Mouse (Mus musculus) T-helper 17 cell (primary cell): ENCODE results near the gene Serpinf2.

Experiments used
- in situ Hi-C, 2 experiments: fragments of 300-600 bp; cut with MboI, MseI; formaldehyde crosslinking; loops; 1 replicate in 1 of 2; 2 replicates in 1 of 2; pipeline ENCODE4 v1.15.1; 2025; ENCODE audit warnings: high pct_unique_total_duplicates in 2 of 2

Gene Serpinf2

DNA sequence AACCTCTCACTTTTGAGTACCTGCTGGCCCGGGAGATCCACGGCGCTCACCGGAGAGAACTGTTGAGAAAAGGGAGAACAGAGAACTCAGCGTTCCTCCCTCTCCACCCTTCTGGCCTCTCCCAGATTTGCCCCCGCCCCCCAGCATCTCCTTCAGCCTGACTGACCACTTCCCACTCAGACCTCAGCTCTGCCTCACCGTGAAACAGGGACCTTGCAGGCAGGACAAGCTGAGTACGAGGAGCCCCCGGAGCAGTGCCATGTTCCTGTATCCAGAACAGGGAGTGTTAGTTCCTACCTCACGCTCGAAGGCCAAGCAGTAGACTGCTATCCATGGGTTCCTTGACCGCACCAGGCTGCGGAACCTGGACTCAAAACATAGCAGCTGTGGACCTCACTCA lies 1.2 kb downstream of the Serpinf2 start:
- in situ Hi-C loops, result loop anchor here in 1 of 2 experiments (10.0 kb wide), 1 partner anchor 903 kb away; no protein-coding TSS in a partner anchor

DNA sequence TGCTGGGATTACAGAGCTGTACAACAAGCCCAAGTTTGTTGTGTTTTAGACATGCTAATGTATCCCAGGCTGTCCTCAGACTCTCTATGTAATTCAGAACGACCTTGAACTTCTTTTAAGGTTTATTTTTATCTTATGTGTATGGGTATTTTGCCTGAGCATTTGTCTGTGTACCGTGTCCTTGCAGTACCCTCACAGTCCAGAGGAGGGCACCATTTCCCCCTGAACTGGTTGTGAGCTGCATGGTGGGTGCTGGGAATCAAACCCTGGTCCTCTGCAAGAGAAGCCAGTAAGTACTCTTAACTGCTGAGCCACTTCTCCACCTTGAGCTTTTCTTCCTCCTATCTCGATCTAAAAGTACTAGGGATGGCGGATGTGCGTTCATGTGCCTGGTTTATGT lies 5.3 kb downstream of the Serpinf2 start:
- in situ Hi-C loops, result loop anchor here in 1 of 2 experiments (10.0 kb wide), 1 partner anchor 899 kb away; no protein-coding TSS in a partner anchor

DNA sequence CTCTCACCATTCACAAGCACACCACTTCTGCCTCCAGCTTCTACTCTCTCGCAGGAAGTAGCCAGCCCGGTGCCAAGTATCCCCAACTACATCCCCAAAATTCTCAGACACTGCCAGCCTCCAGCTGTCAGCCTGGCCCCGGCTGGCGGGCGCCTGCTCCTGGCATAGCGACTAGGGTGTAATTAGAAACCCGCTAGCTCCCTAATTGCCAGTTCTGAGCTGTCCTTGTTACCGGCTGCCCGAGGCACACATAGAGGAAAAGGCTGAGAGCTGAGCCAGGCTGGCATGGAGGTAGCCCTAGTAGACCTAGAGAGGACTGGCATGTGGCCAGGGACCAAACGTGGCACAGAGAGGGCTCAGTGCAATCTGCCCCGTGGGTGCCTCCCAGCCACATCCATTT lies 8.1 kb downstream of the Serpinf2 start:
- in situ Hi-C loops, result loop anchor here in 1 of 2 experiments (10.0 kb wide), 1 partner anchor 897 kb away; no protein-coding TSS in a partner anchor

DNA sequence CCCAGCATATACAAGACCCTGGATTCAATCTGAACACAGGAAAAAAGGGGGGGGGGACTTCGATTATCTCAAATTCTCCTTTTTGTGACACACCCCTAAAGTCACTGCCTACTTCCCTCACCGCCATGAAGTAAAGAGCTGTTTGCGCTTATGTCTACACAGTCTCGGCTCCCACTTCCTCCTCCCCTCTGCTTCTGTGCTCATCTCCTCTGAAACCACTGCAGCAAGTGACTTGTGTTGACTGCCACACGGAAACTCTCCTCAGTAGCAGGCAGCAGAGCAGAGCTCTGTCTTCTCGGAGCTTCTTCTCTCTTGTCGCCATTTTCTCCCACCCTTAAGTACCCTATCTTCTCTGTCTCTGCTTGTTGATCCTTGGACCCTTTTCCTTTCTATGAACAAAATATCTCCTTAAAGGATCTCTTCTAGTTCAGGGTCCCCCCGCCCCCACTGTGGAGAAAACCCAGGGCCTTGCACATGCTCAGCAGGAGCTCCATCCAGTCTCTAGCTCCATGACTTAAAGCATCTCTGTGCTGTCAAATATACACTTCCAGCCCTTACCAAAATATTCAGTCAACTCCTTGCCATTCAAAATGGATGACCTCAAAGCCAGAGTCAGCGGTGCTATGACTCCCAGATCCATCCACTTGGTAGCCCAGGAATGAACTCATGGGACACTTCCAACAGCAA lies 10.2 kb downstream of the Serpinf2 start:
- in situ Hi-C loops, result no loop called here

DNA sequence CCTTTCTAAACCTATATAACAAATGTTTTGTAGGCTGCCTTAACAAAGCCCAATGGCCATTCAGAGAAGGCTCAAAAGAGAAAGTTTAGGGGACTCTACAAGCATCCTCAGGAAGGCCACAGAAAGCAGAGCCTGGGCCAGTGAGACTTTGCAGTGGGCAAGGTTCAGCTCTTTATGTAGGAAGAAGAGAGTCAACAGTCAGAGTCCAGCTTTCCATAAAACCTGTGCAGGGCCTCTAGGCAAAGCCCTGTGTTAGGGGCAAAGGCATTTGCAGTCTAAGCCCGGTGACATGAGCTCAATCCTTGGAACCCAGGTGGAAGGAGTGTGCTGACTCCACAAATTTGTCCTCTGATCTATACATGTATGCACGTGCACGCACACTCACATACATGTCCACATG lies 14.9 kb downstream of the Serpinf2 start:
- in situ Hi-C loops, result no loop called here

DNA sequence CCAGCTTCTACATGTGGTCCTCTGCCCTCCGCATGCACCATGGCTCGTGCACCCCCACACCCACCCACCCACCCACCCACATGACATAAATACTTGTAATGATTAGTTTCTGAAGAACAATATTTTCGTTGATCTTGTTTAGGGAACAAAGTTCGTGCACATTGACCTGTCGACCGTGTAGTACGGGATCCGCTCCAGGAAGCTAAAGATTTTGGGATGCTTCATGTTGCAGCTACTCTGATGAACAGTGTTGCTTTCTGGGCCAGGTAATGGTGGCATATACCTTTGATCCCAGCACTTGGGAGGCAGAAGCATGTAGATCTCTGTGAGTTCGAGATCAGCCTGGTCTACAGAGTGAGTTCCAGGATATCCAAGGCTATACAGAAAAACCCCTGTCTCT lies 15.4 kb downstream of the Serpinf2 start:
- in situ Hi-C loops, result no loop called here

DNA sequence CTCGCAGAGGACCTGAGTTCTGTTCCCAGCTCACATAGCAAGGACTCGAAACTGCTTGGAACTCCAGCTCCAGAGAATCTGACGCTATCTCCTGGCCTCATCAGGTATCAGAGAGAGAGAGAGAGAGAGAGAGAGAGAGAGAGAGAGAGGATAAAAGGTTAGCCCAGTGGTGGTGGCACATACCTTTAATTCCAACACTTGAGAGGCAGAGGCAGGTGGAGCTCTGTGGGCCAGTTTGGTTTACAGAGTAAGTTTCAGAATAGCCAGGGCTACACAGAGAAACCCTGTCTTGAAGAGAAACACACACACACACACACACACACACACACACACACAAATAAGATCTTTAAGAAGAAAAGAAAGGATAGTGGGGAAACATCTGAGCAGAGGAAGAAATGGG lies 16.3 kb downstream of the Serpinf2 start:
- in situ Hi-C loops, result no loop called here

DNA sequence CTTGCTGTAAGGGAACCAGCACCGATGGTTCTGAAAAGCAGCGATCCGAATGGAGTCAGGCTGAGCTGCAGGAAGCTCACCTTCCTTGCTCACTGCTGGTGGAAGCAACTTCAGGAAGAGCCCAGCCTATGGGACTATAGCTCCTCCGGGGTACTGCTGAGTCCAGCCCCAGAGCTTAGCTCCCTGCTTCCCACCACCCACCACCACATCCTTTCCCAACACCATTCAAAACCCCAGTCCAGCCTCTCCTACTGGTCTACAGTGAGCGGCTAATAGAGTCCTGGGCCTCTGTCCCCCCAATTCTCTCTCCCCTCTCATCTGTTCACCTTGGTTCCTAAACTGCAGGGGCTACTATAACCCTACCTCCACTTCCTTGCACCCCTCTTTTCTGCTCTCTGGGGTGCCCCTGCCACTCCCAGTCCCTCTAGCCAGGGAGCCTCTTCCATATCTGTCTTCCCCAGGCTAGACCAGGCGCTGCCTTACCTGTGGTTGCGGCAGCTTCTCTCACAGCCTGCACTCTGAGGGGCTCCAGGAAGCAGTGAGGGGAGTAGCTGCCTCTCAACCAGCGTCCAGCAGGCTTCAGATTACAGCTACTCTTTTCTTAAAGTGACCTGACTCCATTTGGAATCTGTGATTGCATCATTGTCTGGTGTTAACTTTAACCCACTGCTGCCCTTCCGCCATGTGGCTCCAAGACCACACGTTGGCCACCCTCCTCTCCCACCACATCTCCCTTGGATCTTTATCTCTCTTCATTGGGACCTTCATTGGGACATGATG lies 17.2 kb downstream of the Serpinf2 start, which contains the start of gene Serpinf1:
TSS of gene Serpinf1 (minus strand) at position 689 of the 780 bp plus-strand sequence.
- in situ Hi-C loops, result no loop called here

DNA sequence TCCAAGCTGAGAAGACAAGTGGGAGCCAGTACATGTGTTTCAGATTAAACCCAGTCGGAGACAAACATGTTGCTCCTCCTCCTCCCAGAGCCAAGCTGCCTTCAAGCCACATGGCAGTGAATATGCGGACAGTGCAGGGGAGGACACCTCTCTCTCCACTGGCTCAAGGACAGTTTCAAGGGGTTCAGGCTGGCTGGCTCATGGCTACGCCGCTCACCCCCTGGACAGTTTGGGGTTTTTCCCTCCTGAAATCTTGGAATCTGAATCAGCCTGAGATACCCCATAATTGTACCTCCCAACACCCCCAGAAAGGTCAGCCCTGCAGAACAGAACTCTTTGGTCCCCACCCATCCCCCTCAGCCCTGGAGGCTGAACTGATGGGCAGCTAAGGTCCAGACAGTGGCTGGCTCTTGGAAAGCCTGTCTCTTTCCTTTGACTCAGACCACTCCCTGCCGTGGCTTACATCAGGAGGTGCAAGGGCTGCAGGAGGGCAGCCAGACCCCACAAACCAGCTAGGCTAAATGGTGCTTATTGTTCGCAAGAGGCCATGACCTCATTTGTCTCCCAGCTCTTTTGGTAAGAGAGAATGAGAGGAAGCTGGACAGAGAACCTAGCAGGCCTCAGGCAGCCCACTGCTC lies 17.9 kb downstream of the Serpinf2 start:
- in situ Hi-C loops, result no loop called here

DNA sequence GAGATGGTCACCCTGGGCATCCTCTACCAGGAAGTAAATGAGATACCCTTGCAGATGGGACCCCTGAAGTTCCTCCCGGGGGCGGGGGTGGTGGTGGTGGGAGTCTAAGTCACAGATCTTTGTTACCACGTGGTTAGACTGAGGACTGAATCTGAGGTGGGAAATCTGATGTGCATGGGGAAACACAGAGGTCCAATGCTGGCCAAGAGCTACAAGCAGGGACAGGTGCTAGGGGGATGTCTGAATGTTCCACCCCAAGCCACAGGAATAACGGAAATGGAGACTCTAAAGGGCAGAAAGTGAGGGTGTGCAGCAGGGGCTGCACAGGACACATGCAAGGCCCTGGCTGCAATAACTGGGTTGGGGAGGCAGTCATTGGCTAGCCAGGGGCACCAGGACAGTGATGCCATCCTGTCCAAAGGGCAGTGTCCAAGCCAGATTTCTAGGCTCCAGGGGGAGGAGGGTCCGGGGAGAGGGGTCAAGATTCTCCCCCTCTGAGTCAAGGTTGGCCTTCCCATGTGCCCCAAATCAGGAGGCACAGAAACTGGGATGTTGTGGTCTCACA lies 18.5 kb downstream of the Serpinf2 start:
- in situ Hi-C loops, result no loop called here

DNA sequence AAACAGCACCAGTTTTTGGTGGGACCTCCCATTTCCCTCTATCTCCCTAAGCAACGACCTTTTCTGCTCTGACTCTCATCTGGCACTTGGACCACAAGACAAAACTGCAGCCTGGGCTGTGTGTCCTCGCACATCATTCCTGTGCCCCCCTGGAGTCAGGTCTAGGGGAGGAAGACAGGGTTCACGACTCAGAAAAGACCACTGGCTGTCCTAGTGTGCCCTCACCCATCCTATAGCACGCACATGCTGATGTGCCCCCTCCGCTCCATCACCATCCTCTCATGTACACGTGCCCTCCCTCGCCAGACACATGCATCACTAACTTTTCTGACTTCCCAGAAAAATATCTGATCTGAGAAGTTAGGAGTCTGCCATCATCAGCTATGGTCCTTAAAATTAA lies 19.4 kb downstream of the Serpinf2 start:
- in situ Hi-C loops, result no loop called here

DNA sequence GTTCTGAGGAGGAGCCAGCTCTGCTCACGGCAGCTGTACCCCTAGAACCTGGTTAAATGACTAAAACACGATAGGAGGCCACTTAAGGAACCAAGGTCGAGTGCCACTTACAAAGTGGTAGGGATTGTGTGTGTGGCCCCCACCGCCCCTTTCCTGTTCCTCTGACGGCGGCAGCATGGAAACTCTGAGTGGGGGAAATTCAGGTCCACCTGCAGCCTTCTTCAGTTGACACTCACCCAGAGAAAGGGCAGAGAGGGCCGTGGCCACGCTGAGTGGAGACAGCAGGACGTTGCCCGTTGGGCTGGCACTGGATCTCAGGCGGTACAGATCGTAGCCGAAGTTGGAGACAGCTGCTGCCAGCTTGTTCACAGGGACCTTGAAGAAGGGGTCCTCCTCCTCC lies 23.4 kb downstream of the Serpinf2 start:
- in situ Hi-C loops, result no loop called here

DNA sequence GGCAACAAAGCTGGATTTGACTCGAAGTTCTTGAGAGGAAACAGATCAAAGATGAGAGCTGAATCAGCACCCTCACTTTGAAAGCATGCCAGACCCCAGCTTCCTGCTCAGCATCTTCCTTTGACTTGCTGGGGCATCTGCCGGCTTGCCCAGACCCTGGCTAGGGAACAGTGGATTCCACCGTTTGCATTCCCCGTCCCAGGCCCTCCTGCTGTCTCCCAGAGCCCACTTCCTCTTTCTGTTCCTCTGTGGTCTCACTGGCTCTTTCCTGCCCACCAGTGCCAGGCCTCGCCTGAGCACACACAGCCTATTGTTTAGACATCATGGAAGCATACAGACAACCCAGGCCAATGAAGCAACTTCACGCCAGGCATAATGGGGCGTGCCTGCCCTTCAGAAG lies 24.3 kb downstream of the Serpinf2 start:
- in situ Hi-C loops, result no loop called here

DNA sequence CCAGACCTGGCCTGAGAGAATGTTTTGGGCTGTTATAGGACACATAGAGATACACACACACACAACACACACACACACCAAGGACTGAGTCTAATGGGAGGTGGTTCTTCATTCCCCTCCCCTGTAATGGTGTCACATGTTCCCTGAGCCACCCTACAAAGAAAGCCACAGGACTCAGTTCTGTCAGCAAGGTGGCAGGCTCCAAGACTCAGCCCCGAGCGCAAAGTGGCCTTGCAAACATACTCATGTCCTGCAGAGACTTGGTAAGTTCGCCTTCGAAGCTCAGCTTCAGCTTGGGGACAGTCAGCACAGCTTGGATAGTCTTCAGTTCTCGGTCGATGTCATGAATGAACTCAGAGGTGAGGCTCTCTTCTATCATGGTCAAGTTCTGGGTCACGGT lies 28.8 kb downstream of the Serpinf2 start:
- in situ Hi-C loops, result no loop called here

DNA sequence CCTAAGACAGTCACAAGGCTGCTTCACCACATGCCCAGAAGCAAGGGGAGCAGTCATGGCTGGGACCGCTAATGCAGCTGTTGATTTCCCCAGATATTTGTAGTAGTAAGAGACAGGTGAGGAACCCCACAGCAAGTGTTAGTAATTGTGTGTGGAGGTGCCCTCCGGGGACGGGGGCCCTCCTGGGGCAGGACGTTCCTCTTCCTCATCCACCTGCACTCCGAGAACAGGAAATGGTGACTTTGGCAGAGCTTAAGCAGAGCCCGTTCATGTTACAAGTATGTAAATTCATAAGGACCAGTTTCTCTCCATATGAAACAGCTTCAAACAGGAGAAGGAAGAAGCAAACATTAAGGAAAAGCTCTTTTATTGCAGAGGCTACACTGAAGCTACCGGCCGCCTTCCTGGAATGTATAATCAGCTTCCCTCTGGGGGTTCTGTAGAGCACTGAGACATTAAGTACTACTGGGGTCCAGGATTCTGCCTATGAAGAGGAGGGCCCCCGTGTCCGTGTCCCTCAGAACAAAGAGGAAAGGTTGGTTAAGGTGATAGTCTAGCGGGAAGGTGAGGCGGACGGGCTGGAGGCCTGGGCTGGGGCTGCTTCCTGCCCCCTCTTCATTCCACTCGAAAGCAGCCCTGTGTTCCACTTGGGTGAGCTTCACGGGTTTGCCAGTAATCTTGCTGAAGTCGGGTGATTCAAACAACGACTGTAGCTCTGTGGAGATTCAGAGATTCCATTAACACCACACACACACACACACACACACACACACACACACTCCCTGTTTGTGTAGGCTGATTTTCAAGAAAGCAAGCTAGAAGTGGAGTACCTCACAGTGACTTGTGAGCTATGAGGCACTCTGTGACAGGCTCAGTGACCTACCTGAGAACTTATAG lies 29.5 kb downstream of the Serpinf2 start:
- in situ Hi-C loops, result no loop called here

DNA sequence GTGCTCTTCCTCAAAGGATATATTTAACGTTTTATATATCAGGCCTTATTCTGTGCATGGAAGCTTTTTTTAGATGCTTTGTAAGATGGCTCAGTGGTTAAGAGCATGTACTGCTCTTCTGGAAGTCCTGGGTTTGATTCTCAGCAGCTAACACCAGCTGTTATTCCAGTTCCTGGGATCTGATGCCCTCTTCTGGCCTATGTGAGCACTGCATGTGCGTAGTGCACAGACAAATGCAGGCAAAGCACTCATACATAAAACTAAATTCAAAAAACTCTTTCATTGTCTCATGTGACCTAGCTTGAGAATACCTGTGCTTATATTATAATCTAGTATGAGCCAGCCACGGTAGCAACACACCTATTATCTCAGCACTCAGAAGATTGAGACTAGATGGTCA lies 32.5 kb downstream of the Serpinf2 start:
- in situ Hi-C loops, result no loop called here

DNA sequence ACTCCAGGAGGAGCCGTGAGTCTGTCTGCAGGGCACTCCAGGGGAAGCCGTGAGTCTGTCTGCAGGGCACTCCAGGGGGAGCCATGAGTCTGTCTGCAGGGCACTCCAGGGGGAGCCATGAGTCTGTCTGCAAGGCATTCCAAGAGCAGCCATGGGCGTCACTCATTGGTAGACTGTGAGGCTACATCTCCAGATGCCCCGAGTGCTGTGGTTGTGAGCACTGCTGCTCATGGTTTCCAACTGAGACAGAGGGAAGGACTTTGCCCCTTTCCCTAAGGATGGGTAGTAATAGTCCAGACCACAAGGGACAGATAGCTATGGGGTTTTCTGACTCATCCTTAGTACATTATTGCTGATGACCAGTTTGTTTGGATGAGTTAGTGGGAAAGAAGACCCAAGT lies 33.3 kb downstream of the Serpinf2 start:
- in situ Hi-C loops, result no loop called here

DNA sequence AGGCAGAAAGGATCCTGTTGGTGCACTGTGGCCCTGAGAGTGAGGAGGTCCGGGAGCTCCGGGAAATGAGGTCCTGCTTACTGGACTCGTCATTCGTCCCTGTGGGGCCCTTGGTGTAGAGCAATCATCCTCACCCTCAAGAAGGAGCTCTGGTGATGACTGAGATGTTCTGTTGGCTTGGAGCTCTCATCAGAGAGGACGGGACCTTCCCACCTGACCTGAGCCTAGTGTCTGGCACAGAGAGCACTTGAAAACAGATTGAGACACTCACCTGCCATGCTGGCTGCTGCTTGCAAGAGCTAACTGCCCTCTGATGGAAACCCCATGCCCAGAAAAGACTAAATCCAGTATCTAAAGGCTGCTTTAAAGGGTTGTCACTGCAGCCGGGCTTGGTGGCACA lies 34.6 kb downstream of the Serpinf2 start:
- in situ Hi-C loops, result no loop called here

DNA sequence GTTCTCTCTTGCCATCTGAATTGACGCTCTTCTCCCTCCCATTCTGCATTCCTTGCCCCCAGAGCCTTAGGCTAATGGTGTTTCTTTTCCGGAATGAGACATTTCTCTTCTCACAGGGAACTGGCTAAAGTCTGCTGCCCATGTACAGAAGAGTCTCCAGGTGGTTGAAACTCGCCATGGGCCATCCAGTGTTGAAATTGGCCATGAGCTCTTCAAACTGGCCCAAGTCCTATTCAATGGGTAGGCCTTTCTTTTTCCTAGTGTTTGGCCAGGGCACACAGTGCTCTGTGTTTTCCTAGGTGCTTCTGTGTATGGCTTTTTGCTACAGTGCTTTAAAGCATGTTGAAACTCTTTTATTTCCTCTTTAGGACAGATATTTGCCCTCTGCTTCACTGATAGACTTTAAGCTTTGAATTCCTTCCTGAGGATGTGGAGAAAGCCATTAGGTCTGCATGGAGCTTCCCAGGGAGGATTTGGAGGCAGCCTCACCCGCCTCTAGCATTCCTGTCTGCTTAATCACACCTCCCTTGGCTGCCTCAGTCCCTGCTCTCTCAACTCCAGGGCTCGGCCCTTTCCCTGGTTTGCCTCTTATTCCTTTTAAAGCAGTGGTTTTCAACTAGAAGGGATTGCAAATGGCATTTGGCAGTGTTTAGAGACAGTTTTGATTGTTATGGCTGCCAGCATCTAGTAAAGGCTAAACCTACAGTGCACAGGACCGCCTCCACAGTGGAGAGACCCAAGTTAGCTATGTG lies 35.9 kb downstream of the Serpinf2 start:
- in situ Hi-C loops, result no loop called here

DNA sequence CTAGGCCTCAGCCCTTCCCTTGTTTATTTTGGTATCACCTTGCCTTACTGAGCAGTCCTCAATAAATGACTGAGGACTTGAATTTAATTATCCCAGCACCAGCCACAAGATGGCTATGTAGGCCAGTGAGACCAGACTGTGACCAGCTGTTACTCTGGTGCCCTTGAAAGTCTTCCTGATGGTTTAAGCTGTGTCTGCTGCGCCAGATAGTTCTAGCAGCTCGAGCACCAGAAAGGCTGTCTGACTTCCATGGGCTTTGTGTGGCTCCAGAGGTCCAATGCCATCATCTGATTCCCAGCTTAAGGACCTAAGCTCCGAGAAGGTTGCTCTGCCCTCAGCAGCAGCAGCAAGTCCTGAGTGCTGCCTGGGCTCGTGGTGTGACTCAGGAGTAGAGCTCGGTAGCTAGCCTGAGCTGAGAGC lies 37.1 kb downstream of the Serpinf2 start:
- in situ Hi-C loops, result no loop called here
